Mouse (Mus musculus): ENCODE data around the gene Kif23.

The Kif23 gene

DNA sequence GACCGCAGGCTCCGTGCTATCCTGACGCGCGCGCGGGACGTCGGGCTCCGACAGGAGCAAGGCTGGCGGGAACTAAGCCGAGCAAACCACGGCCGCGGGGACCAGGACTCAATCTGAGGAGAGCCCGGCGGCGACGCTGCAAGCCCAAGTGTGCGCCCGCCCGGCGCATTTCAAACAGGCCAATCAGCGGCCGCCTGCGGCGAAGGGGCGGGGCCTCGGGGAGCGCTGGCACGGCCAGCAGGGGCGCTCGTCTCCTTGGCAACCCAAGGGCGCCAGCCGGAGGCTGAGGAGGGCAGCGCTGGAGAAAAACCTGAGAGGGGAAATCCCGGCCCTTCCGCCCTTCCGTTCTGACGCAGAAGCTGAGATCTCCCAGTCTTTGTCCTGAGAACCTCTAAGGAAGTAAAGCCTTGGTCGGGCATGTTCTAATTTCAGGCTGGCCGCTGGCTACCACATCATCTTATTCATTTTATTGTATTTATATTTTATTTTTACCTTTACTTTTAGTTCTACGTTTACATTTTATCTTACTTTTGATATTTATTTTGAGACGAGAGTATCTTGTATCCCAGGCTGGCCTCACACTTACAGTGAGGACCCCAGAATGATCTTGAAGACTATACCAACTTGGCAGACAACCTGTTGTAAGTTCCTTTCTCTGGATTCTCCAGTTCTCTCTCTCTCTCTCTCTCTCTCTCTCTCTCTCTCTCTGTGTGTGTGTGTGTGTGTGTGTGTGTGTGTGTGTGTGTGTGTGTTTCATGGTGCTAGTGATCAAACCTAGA is at the start of gene Kif23:
Gene Kif23, minus strand, starts transcription at position 152 of the 779 bp plus-strand sequence.
- peak; percentile 97 to 98 for DNase-seq

DNA sequence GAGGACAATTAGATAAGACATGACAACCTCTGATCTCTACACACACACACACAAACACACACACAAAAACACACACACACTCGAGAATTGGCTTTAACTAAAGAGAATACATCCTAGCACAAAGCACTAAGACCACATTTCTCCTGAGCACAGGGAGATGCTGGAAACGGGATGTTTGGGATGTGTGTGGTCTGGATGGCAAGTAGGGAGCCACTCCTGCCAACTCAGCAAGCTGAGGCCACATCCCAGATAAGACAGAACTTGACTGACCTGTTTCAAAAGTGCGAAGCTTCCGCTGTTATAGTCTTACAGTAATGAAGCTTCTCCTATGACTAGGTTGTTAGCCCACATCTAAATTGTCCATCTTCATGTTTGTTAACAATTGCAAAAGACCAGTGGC is 44.6 kb upstream of the Kif23 start:
- no peak for DNase-seq

DNA sequence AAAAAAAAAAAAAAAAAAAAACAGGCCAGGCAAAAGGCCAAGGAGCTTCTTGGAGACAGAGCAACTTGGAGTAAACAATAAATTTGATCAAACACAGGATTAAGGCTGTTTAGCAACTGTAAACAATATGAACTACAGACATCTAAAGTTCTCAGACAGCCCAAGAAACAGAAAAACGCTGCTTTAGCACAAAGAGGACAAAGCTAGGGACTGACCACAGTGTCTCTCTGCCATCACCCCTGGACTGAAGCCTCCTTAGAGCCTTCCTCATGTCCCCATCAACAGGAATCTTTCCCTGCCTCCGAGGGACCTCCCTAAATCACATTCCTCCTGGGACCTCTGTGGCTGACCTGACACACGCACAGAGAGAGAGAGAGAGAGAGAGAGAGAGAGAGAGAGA is 44.2 kb upstream of the Kif23 start:
- DNase-seq, result no peak

DNA sequence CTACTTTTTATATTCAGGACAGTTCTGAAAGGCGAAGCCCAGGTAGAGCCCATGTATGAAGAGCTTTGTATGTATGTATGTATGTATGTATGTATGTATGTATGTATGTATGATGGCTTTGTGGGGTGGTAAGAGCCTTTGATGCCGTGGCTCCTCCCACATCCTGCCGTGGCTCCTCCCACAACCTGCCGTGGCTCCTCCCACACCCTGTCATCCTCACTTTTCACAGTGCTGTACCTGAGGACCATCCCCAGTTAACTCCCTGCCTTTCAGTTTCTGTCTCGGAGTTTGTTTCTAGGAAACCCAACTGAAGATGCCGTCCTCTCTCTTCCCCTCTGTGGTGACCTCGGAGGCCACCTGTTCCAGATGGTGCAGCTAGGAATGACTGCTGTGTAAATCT is 39.5 kb upstream of the Kif23 start:
- no peak for DNase-seq

DNA sequence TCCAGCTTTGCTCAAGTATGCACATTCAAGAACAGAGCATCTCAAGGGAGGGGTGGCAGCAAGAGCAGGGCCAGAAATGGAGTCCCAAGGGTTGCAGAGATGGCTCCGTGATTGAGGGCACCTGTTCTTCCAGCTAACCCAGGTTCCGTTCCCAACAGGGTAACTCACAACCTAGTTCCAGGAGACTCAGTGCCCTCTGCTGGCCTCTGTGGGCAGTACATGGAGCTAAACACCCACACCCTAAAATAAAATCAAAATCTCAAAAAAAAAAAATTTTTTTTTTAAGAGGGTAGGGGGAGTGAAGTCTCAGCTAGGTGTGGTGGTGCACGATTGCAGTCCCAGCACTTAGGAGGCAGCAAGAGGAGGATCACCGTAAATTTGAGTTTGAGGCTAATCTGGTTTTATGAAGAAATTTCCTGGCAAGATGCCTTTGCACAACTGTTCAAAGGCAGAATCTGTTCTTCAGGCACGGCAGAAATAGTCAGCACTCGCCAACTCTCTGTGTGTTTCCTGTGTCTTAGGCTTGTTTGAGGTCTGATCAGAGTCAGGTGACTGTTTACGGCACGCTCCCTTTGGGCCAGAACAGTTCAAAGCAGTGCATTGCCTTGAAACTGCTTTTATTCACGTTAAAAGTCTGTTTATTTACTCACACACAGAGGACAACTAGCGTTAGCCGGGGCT is 38.7 kb upstream of the Kif23 start:
- peak; percentile 58 to 63 for DNase-seq

DNA sequence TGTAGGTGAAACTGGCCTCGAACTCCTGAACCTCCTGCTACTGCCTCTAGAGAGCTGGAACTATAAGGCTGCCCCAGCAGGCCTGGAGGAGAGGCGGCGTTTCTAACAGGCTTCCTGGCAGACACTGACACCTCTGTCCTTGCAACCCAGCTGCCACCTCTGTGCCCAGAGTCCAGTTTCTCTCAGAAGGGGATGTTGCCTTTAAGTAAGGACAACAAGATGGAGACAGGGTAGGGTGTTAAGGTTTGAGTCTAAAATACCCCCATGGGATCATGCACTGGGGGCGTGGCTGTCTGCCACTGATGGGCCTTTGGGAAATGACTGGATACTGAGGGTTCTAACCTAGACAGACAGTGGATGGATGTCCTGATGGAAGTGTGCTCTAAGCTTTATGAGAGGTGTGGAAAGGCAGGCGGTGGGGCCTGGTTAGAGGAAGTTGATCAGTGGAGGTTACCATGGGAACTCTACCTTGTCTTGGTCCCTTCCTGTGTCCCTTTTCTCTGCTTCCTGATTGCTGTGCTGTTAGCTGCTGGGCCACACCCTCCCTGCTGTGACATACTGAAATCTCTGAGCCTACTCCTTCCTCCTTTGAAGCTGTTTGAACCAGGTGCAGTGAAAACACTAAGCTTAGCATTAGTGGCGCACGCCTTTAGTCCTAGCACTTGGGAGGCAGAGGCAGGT is 36.5 kb upstream of the Kif23 start:
- DNase-seq, result no peak

DNA sequence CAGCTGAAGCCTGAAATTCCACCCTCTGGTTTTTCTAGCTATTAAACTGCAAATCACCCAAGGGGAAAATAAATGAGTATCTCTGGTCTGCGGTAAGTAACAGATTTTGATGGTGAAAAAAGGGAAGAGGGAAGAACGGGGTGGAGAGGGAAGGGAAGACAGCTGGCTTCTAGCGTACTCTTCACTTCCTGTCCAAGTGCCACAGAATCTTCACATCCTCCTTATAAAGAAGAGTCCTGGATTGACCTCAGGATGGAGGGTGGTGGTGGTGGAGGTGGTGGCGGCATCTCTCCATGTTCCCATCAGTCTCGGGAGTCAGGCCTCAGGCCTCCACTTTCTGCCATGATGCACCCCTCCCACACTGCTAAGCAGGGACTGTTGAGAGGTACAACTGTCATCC is 35.3 kb upstream of the Kif23 start:
- no peak for DNase-seq

DNA sequence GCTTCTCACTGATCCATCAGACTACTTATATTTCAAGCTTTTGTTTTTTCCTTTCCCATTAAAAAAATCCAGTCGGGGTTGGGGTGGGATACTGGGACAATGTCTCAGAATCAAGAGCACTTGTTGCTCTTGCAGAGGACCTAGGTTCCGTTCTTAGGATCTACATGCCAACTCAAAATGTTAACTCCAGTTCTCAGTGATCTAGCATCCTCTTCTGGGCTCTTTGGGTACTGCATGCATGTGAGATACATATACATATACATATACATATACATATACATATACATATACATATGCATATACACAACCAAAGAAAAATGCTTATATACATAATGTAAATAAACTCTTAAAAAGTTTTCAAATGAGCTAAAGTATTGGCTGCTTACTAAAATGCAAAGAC is 33.4 kb upstream of the Kif23 start:
- DNase-seq, result no peak

DNA sequence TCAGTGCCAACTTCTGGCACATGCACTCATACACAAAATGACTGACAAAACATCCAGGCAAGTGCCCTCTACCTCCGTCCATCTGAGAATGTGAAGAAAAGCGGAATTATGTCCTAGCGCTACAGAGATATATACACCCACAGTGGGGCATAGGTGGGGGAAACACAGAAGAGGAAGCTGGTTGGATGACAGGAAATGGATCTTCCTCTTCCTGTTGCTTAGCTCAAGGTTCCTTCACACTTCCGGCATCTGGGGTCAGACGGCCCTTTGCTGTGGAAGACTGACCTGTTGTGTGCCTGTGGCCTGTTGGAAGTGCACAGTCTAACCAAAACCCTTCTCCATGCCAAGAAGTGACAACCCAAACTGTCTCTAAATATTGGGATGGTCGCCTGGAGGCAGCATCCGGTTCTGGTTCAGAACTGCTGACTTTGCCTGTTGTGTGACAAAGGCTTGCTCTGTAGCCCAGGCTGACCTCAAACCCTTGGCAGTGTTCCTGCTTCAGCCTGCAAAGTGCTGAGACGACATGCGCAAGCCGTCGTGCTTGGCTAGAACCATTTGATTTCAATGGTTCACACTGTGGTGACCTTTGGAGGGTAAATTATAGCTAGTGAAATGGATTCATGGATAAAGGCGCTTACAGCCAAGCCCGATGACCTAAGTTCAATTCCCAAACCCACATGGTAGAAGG is 30.8 kb upstream of the Kif23 start:
- no peak for DNase-seq

DNA sequence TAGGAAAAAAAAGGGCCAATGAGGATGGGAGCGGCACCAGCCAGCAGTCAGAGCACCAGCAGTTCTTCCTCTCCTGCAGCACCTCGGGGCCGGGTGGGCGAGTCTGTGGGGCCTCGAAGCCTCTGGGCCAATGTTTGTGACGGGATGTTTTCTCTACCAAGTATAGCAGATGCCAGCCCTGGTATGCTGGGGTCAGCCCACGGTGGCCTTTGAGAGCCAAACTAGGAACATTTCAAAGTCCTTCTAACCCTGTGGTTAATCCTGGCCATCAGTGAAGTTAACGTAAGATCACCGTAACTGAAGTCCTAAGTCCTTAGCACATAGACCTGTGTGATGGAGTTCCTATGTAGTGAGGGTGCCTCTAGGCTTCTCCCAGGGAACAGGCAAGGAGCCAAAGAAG is 25.5 kb upstream of the Kif23 start:
- no peak for DNase-seq

DNA sequence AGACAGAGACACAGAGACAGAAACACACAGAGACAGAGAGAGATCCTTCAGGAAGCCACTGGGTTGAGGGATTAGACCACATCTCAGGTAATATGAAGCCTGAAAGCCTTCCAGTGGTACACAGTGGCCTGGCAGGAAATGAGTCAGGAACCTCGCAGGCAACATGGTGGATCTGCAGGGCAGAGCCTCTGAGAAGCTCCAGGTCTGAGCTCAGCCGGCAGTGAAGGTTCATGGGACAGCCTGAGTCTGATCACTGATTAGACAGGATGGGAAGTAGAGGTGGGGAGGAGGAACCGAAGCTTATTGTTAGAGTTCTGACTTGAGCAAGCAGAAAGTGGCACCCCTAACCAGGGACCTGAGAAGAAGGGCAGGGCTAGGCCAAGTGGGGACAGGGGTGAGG is 24.5 kb upstream of the Kif23 start:
- DNase-seq, result no peak

DNA sequence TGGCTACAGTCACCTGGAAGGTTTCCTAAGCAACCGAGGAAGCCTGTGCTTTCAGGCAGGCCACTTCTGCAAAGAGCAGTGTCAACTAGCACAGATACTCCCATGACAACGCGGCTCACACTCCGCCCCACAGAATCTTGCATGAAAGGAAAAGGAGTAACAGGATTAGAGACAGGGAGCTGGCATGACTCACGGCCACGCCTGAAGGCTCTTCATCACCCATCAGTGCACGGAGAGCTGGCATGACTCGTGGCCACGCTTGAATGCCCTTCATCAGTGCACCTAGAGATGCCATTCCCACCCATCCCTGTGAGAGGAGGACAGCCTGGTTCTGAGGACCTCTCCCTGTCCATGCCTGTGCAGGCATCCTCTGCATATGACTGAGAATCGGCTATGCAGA is 20.8 kb upstream of the Kif23 start:
- peak; percentile 29 to 36 for DNase-seq

DNA sequence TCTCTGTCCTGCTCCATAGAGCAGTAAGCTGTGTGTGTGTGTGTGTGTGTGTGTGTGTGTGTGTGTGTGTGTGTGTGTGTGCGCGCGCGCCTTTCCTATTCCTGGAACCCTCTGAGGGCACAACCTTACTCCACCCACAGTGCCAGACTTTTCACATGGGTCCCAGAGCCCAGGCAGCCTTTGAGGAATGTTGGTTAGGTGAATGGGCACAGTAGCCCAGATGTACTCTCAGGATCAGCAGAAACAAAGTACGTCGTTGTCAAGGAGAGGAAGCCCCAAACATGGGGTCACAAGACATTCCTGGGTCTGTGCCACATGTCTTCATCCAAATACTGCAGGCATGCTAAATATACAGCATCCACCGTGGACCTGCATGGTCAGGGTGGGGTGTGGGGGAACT is 19.4 kb upstream of the Kif23 start:
- no peak for DNase-seq

DNA sequence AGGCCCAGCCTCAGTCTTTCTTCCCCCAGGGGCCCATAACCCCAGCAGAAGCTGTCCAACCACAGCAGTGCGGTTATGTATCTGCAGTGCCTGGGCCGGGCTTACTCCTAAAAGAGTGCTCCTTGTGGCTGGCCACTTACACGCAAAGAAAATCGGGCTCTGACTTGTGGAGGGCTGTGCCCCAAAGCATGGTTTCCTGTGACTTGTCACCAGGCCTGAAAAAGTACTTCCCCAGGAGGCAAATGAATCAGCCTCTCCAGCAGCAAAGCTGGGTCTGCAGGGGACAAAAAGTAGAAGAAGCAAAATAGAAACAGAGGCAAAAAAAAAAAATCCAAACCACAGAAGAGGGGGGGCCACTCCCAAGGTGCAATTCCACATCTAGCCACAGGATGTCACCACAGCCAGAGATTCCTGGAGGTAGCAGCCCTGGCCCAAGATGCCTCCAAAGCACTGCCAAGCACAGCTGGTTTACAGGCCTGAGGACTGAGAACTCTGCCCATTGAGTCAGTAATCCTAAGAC is 18.9 kb upstream of the Kif23 start:
- DNase-seq, result peak; percentile 61 to 63

DNA sequence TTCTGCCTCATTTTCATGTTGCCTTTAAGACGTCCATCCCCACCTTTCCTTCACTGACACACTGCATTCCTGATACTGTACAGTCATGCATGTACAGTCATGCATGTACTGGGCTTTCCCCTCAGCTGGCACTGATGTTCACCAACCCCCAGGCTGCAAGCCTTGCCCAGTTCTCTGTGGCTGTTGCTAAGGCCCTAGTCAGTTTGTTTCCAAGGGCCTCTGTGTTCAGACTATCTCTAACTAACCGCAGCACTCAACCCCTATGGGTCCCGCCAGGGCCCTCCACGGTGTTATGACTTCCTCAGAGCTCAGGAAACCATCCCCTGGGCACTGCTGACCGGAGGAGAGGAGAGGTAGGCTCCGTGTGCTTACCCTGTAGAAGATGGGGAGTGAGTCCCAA is 16.8 kb upstream of the Kif23 start:
- no peak for DNase-seq

DNA sequence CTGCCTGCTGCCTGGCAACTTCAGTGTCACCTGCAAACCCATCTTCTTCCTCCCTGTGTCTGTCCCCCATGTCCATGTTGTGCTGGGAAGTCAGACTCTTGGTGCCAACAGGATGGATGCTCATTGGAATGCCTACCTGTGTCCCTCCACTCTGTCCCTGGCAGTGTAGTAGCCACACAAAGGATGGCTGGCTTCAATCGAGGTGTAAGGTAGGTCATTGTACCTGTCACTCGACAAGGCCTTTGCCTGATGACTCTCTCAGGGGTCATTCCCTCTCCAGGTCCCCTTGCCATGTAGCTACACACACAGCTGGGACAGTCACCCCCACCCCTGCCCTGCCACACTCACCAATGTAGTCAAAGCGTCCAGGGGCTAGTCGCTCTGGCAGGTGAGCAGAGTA is 14.6 kb upstream of the Kif23 start:
- no peak for DNase-seq

DNA sequence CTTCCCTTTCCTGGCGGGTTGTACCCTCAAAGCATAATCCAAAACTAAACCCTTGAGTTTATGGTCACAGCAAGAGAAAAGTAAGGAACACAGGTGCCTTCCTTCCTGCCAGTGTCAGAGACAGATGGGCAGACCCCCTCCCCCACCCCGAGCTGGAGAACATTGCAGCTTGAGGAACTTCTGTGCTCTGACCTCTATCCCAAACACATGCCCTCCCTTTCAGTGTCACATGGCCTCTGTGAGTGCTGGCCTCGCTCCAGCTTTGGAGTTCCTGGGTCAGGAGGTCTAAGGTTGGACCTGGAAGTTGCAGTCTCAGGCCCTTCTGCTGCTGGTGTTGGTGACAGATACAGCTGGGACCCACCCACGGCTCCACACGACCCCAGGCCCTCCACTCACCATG is 14.2 kb upstream of the Kif23 start:
- no peak for DNase-seq

DNA sequence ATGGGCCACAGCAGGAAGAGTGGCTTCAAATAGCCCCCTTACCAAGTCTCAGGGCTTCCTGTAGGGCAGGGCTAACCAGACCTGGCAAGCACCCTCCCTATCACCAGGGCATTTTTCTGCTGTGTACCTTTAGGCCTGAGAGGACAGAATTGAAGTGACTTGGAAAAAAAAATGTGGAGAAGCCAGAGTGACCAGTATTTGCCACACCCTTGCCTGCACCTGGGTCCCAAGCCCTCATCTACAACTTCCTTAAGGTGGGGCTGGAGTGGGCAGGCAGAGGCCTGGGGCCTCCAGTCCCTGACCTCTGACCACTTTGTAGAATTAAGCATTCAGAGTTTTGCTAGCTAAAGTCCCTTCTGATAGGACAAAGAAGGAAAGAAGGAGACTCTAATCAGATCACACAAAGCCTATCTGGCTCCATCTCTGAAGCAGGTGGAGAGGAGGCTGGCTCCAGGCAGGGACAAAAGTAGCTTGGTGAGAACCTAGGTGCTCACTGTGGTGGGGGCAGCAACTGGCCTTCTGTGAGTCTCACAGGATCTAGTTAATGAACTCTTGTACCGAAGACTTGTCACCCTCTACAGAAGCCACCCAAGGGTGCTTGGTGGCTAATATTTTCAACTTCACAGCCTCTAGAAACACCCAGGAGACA is 13.5 kb upstream of the Kif23 start:
- no peak for DNase-seq

DNA sequence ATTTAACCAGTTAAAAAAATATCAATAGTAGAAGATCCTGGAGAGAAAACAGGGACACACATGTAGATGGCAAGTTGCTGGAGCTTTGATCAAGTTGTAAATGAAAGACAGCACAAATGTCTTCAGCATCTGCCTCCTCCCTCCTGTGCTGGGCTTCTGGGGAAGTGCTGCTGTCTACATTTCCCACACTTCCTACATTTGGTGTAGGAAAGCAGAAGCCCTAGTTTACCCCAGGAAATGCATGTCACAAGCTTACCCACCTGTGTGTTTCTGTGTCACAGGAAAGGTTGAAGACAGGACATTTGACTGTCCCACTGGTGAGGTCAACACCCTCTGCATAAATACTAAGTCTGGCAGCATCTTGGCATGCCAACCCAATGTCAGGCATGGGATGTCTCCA is 8.1 kb upstream of the Kif23 start:
- no peak for DNase-seq

DNA sequence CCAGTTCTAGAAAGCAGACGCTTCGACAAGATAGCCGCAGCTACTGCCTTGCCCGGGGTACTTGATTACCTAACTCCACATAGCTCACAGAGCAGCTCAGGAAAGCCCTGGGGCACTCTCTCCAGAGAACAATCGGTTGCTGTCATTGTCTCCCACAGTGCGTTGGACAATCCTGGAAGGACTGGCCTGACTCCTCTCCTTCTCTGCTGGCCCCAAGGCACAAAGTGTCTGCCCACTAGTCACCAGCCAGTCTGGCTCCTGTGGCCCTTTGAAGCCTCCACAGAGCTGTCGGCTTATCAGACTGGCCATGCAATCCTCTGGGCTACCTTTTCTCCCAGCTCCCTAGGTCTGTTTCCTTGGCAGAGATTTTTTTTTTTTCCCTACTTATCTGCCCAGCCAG is 5.7 kb upstream of the Kif23 start:
- no peak for DNase-seq

DNA sequence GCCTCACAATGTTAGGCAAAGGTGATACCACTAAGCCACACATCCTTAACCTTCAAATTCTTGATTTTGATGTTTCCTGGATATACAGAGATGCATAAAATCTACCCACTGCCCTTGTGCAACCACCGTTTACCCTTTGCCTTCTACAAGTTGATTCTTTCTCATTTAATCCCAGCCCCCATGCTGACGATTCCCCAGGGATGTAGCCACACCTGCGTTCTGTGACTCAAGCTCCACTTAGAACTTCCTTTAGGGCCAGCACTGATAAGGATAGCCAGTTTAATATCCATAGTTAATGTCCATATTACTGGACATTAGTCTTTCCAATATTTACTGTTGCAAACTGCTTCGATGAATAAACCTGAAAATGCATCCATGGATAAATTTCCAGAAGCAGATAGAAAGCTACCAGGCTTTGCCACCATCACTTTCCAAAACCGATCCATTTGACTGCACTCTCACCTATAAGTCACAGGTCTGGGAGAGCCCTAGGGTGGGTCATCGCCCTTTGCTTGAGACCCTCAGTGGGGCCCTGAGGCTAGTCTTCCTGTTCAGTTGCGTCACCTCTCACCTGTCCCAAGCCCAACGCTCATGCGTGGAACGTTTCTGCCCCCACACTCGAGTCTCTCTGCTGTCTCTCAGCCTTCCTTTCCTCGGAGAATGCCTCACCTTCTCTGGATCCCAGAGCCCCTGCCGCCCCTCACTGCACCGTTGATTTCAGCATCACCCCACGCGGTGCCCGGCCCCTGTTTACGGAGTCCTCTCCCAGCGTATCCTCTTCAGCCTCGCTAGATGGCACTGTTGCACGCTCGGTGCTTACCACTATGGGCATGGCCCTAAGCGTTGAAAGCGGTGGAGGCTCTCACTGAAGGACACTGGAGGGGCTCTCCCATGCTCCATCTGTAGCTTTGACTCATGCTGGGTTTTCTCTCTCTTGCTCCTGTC is 1.1 kb upstream of the Kif23 start:
- peak; percentile 74 to 75 for DNase-seq
